Mouse (Mus musculus) forebrain, embryonic 16.5 days (tissue): ENCODE results near the gene Gm20388. TPM values are rescaled to one million over a fixed set of nuclear protein-coding genes. Genes with fewer than 3 reads are reported as not detected.

ENCODE experiments used
- ATAC-seq: fragments of 200-750 bp; cut with Nextera tagmentation; 2 replicates; pipeline ENCODE4 v1.8.0; 2017; ENCODE audit warnings: mild to moderate bottlenecking, moderate library complexity
- H3K27ac ChIP-seq: fragments of 300-500 bp; sonication (generic); 2 replicates; pipeline ENCODE4 v1.5.1; 2014; ENCODE audit warnings: low read length, control low read depth
- H3K27me3 ChIP-seq: fragments of 300-500 bp; sonication (generic); replicated peaks from 2 replicates; pipeline ENCODE4 v1.6.1; 2014; ENCODE audit warnings: low read length; ENCODE audit not compliant: control insufficient read depth, insufficient read depth
- H3K36me3 ChIP-seq: fragments of 300-500 bp; sonication (generic); 2 replicates; pipeline ENCODE4 v1.6.1; 2014; ENCODE audit not compliant: control insufficient read depth, insufficient read depth
- H3K4me1 ChIP-seq: fragments of 300-500 bp; sonication (generic); replicated peaks from 2 replicates; pipeline ENCODE4 v1.6.1; 2014; ENCODE audit warnings: low read length; ENCODE audit not compliant: control insufficient read depth, insufficient read depth
- H3K4me2 ChIP-seq: fragments of 300-500 bp; sonication (generic); 2 replicates; pipeline ENCODE4 v1.6.1; 2014; ENCODE audit warnings: mild to moderate bottlenecking, low read length, control low read depth
- H3K4me3 ChIP-seq: fragments of 300-500 bp; sonication (generic); replicated peaks from 2 replicates; pipeline ENCODE4 v1.5.1; 2014; ENCODE audit warnings: mild to moderate bottlenecking, low read length, control low read depth
- H3K9ac ChIP-seq: fragments of 300-500 bp; sonication (generic); replicated peaks from 2 replicates; pipeline ENCODE4 v1.6.1; 2014; ENCODE audit warnings: low read depth, low read length, control low read depth
- H3K9me3 ChIP-seq: fragments of 300-500 bp; sonication (generic); 2 replicates; pipeline ENCODE4 v1.6.1; 2016; ENCODE audit warnings: low read length; ENCODE audit not compliant: control insufficient read depth
- WGBS: fragments of 180-500 bp; shearing (Covaris S2); extraction: QIAGEN DNeasy Blood & Tissue Kit; methylation state at CpG from one replicate; pipeline ENCODE4 v1.1.7; 2014; 5-methylcytosine and 5-hydroxymethylcytosine counted together
- polyA plus RNA-seq: library from polyadenylated mRNA; unstranded; fragments of >200 nt; fragmentation: Nextera tagmentation; extraction: Ambion mirVana; gene quantifications from 2 replicates; pipeline ENCODE4 v1.2.1, GENCODE M21; 2015

The Gm20388 gene
- polyA plus RNA-seq, 1 experiment from 2014 or later, result 4.7 TPM

- H3K4me1 ChIP-seq, result no peaks in the 10 kb centered on the region
- H3K4me3 ChIP-seq, result no peak overlapping the region
- H3K4me2 ChIP-seq, result no peak overlapping the region
- ATAC-seq, result no peak
- no peaks in the 10 kb centered on the region for H3K9me3 ChIP-seq
- H3K27me3 ChIP-seq, result no peaks in the 10 kb centered on the region
- H3K36me3 ChIP-seq, result no peaks in the 10 kb centered on the region
- H3K9ac ChIP-seq, result no peak overlapping the region
- 92% methylated on average over 13 of the region's 13 CpGs for WGBS
- H3K27ac ChIP-seq, result no peak overlapping the region
Measured at GRCm38 (mm10) chr8:120017349-120017748, 106.7 kb downstream of the Gm20388 start.

GRCm38 (mm10) chr8:120017786-120018185 lies 107.1 kb downstream of the Gm20388 start:
- Histone ChIP-seq H3K4me3 (no peak overlapping the region), H3K27me3 (no peaks in the 10 kb centered on the region), H3K9ac (no peak overlapping the region), H3K9me3 (no peaks in the 10 kb centered on the region), H3K4me1 (no peaks in the 10 kb centered on the region), H3K4me2 (no peak overlapping the region), H3K27ac (no peak overlapping the region), H3K36me3 (no peaks in the 10 kb centered on the region)
- WGBS, result 95% methylated on average over 6 of the region's 6 CpGs
- no peak for ATAC-seq

GRCm38 (mm10) chr8:120018379-120018778 lies 107.7 kb downstream of the Gm20388 start:
- Histone ChIP-seq H3K4me2 (no peak overlapping the region), H3K27me3 (no peaks in the 10 kb centered on the region), H3K9me3 (no peaks in the 10 kb centered on the region), H3K4me1 (no peaks in the 10 kb centered on the region), H3K4me3 (no peak overlapping the region), H3K27ac (no peak overlapping the region), H3K9ac (no peak overlapping the region), H3K36me3 (no peaks in the 10 kb centered on the region)
- WGBS, result 59% methylated on average over 6 of the region's 6 CpGs
- ATAC-seq, result no peak

GRCm38 (mm10) chr8:120019297-120019696 lies 108.7 kb downstream of the Gm20388 start:
- H3K36me3 ChIP-seq, result no peaks in the 10 kb centered on the region
- no peak overlapping the region for H3K4me3 ChIP-seq
- 78% methylated on average over 5 of the region's 5 CpGs for WGBS
- no peak for ATAC-seq
- no peak overlapping the region for H3K9ac ChIP-seq
- H3K9me3 ChIP-seq, result no peaks in the 10 kb centered on the region
- H3K4me2 ChIP-seq, result no peak overlapping the region
- H3K27ac ChIP-seq, result no peak overlapping the region
- no peaks in the 10 kb centered on the region for H3K4me1 ChIP-seq
- no peaks in the 10 kb centered on the region for H3K27me3 ChIP-seq

GRCm38 (mm10) chr8:120020298-120020697 lies 109.7 kb downstream of the Gm20388 start:
- Histone ChIP-seq H3K4me2 (no peak overlapping the region), H3K9ac (no peak overlapping the region), H3K9me3 (no peaks in the 10 kb centered on the region), H3K27me3 (no peaks in the 10 kb centered on the region), H3K27ac (no peak overlapping the region), H3K36me3 (no peaks in the 10 kb centered on the region), H3K4me3 (no peak overlapping the region), H3K4me1 (no peaks in the 10 kb centered on the region)
- no peak for ATAC-seq
- 70% methylated on average over 7 of the region's 7 CpGs for WGBS

DNA sequence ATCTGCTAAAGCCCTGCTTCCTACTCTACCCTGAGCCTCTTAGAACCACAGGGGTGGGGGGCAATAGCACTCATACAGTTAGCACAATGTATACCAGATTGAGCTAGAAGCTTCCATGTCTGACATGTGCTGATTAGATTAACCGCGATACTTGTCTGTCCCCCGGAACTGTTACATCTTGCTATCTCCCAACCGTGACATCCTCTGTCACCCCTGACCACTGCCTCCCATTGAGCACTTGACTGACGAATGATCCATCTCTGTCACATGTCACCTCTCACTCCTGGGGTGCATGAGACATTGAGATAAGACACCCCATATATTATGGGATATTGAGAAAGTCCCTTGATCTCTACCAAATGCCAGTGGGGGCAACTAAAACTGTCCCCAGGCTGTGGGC lies 115.6 kb downstream of the Gm20388 start:
- ATAC-seq, result no peak
- H3K9ac ChIP-seq, result no peak overlapping the region
- H3K4me1 ChIP-seq, result no peaks in the 10 kb centered on the region
- no peak overlapping the region for H3K27ac ChIP-seq
- no peaks in the 10 kb centered on the region for H3K27me3 ChIP-seq
- WGBS, result 92% methylated on average over 5 of the region's 5 CpGs
- H3K9me3 ChIP-seq, result no peaks in the 10 kb centered on the region
- H3K36me3 ChIP-seq, result no peaks in the 10 kb centered on the region
- H3K4me3 ChIP-seq, result no peak overlapping the region
- no peak overlapping the region for H3K4me2 ChIP-seq

DNA sequence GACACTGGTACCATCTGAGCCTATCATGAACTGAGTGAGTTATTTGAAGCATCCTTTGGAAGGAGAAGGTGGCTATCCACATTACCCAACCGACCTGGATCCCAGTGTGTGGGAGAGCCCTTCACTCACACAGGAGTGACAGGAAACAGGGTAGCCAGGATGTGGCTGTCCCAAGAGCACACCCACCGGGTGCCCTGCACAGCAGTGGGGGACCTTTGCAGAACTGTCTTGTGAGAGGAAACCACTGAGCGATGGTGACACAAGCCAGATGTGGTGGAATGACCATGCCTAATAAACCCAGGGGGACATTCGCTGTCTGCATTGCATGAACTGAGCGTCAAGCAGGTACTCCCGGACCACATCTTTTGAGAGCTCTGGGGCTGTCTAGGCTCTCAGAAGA lies 116.3 kb downstream of the Gm20388 start:
- no peak overlapping the region for H3K4me2 ChIP-seq
- no peaks in the 10 kb centered on the region for H3K27me3 ChIP-seq
- no peaks in the 10 kb centered on the region for H3K9me3 ChIP-seq
- WGBS, result 88% methylated on average over 6 of the region's 6 CpGs
- no peak overlapping the region for H3K9ac ChIP-seq
- no peaks in the 10 kb centered on the region for H3K36me3 ChIP-seq
- H3K4me1 ChIP-seq, result no peaks in the 10 kb centered on the region
- ATAC-seq, result no peak
- no peak overlapping the region for H3K27ac ChIP-seq
- no peak overlapping the region for H3K4me3 ChIP-seq

- Histone ChIP-seq H3K36me3 (no peaks in the 10 kb centered on the region), H3K27me3 (no peaks in the 10 kb centered on the region), H3K9ac (no peak overlapping the region), H3K4me2 (no peak overlapping the region), H3K4me3 (no peak overlapping the region), H3K27ac (no peak overlapping the region), H3K9me3 (no peaks in the 10 kb centered on the region), H3K4me1 (no peaks in the 10 kb centered on the region)
- 73% methylated on average over 5 of the region's 5 CpGs for WGBS
- no peak for ATAC-seq
Measured at GRCm38 (mm10) chr8:120030447-120030846, 119.8 kb downstream of the Gm20388 start.

GRCm38 (mm10) chr8:120032549-120033208 lies 122.0 kb downstream of the Gm20388 start:
- H3K4me2 ChIP-seq, result no peak overlapping the region
- no peak for ATAC-seq
- 85% methylated on average over 5 of the region's 5 CpGs for WGBS
- no peaks in the 10 kb centered on the region for H3K27me3 ChIP-seq
- H3K9ac ChIP-seq, result no peak overlapping the region
- no peaks in the 10 kb centered on the region for H3K36me3 ChIP-seq
- H3K4me3 ChIP-seq, result no peak overlapping the region
- no peak overlapping the region for H3K27ac ChIP-seq
- H3K9me3 ChIP-seq, result no peaks in the 10 kb centered on the region
- H3K4me1 ChIP-seq, result no peaks in the 10 kb centered on the region

- WGBS, result 28% methylated on average over 6 of the region's 6 CpGs
- no peak for ATAC-seq
Measured at GRCm38 (mm10) chr8:120034471-120034870, 123.8 kb downstream of the Gm20388 start.

More at GRCm38 (mm10) chr8:120034471-120034870, 123.8 kb downstream of the Gm20388 start:
- H3K4me2 ChIP-seq, result no peak overlapping the region
- no peak overlapping the region for H3K27ac ChIP-seq
- no peak overlapping the region for H3K4me3 ChIP-seq
- no peaks in the 10 kb centered on the region for H3K9me3 ChIP-seq
- no peaks in the 10 kb centered on the region for H3K36me3 ChIP-seq
- H3K9ac ChIP-seq, result no peak overlapping the region
- H3K27me3 ChIP-seq, result no peaks in the 10 kb centered on the region
- H3K4me1 ChIP-seq, result no peaks in the 10 kb centered on the region
